Mouse (Mus musculus): ENCODE results near the gene Tet3. TPM values are rescaled to one million over a fixed set of nuclear protein-coding genes. Genes with fewer than 3 reads are reported as not detected.

Tet3 gene
- polyA plus RNA-seq, 1 experiment from 2014 or later, result 7.9 TPM

DNA sequence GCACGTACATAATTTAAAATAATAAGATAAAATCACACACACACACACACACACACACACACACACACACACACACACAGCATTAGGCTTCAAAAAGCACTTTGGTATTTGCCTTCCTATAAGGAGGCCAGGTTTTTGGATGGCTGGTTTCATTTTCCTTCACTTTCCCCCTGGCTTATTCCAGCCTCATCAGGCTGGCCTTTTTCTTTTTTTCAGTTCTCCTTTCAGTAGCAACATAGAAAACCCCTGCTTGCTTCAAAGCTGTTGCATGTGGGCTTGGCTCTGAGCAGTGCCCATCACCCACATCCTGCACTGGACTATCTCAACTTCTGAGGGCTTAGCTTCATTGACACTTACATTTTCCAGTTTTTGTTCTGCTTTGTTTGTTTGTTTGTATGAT, 137.0 kb downstream of the Tet3 start:
- no peak overlapping the region for H3K9ac ChIP-seq (replicated peaks)
- TF ChIP-seq CTCF (IDR thresholded peaks at IDR 0.05; ENCODE audit: low read depth), result no peak
- TF ChIP-seq EP300 (IDR thresholded peaks at IDR 0.05; ENCODE audit: low read depth), result no peak
- H3K36me3 ChIP-seq (replicated peaks; ENCODE audit: insufficient read depth, low read length), result no peaks in the 10 kb centered on the region
- no peaks in the 10 kb centered on the region for H3K9me3 ChIP-seq (ENCODE audit: low read length)
- H3K4me3 ChIP-seq (ENCODE audit: low read depth, low read length), result no peak overlapping the region
- 40% methylated on average over 1 of the region's 1 CpGs for WGBS (ENCODE audit: insufficient replicate concordance)
- H3K4me1 ChIP-seq (ENCODE audit: insufficient read depth), result peaks cover 14% of the 10 kb centered on the region
- H3K27me3 ChIP-seq (ENCODE audit: insufficient read depth, low read length), result no peaks in the 10 kb centered on the region
- no peak overlapping the region for H3K27ac ChIP-seq (ENCODE audit: low read depth)
- ATAC-seq (no peak), DNase-seq (no peak)
- H3K4me2 ChIP-seq (ENCODE audit: low read depth, low read length), result no peak overlapping the region

DNA sequence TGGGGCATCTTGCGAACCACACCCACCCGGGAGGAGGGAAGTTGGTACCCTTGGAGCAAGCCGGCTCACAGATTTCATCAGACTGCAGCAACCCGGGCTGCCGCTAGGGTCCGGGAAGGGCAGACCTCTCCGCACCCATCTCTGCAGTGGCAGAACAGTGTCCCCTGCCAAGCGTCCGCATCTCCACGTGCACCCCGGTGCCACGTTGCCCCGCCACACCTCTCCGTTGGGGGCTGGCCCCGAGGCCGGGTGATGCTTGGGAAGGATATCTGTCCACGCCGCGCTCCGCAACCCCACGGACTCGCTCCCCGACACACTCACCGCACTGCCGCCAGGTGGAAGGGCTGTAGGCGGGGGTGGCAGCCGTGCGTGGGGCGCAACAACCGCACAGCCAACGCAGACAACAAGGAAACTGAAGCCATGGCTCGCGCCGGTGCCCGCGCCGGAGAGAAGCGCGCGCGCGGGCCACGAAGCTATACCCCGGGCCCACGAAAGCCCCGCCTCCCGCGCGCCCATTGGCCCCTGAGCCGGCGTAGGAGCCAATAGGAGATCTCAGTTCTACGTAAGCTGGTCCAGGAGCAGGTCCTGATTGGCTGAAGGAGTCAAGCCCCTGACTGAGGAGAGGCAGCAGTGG, 141.7 kb downstream of the Tet3 start:
- 0% methylated on average over 52 of the region's 52 CpGs for WGBS (ENCODE audit: insufficient replicate concordance)
- no peaks in the 10 kb centered on the region for H3K9me3 ChIP-seq (ENCODE audit: low read length)
- peaks cover 11% of the 10 kb centered on the region for H3K36me3 ChIP-seq (replicated peaks; ENCODE audit: insufficient read depth, low read length)
- peak; percentile 92 for DNase-seq
- peak overlapping the region; percentile 75 for H3K9ac ChIP-seq (replicated peaks)
- H3K4me1 ChIP-seq (ENCODE audit: insufficient read depth), result peaks cover 19% of the 10 kb centered on the region
- peak overlapping the region; percentile 97 for H3K4me2 ChIP-seq (ENCODE audit: low read depth, low read length)
- TF ChIP-seq EP300 (IDR thresholded peaks at IDR 0.05; ENCODE audit: low read depth) (no peak), CTCF (IDR thresholded peaks at IDR 0.05; ENCODE audit: low read depth) (peak; percentile 88)
- peak overlapping the region; percentile 39; the same call in 1 of the 2 replicates for H3K27ac ChIP-seq (ENCODE audit: low read depth)
- peak overlapping the region; percentile 85 for H3K4me3 ChIP-seq (ENCODE audit: low read depth, low read length)
- no peaks in the 10 kb centered on the region for H3K27me3 ChIP-seq (ENCODE audit: insufficient read depth, low read length)
- ATAC-seq, result peak; percentile 96

DNA sequence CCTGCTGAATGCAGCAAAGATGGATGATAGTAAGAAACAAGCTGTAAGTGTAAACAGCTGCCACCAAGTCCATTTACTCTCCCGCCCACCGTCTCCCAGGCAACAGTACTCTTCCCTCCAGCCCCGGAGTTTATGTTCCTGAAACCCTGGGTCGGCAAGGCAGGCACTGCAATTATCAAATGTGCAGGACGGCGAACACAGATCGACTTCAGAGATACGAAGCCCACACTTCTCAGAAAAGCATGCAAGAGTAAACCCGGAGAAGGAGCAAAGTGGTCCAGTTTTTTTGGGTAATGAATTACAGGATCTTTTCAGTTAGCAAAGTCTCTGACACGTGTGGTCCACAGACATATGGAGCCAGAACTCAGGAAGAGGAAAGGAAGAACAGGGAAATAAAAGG, 142.9 kb downstream of the Tet3 start:
- H3K27ac ChIP-seq (ENCODE audit: low read depth), result no peak overlapping the region
- H3K36me3 ChIP-seq (replicated peaks; ENCODE audit: insufficient read depth, low read length), result peaks cover 22% of the 10 kb centered on the region
- TF ChIP-seq EP300 (IDR thresholded peaks at IDR 0.05; ENCODE audit: low read depth), result no peak
- no peak for TF ChIP-seq CTCF (IDR thresholded peaks at IDR 0.05; ENCODE audit: low read depth)
- peak overlapping the region; percentile 85 for H3K4me3 ChIP-seq (ENCODE audit: low read depth, low read length)
- no peaks in the 10 kb centered on the region for H3K27me3 ChIP-seq (ENCODE audit: insufficient read depth, low read length)
- no peak for ATAC-seq
- H3K4me2 ChIP-seq (ENCODE audit: low read depth, low read length), result peak overlapping the region; percentile 97
- H3K9me3 ChIP-seq (ENCODE audit: low read length), result no peaks in the 10 kb centered on the region
- H3K9ac ChIP-seq (replicated peaks), result peak overlapping the region; percentile 75
- 17% methylated on average over 10 of the region's 10 CpGs for WGBS (ENCODE audit: insufficient replicate concordance)
- DNase-seq, result peak; percentile 43
- H3K4me1 ChIP-seq (ENCODE audit: insufficient read depth), result peaks cover 23% of the 10 kb centered on the region

DNA sequence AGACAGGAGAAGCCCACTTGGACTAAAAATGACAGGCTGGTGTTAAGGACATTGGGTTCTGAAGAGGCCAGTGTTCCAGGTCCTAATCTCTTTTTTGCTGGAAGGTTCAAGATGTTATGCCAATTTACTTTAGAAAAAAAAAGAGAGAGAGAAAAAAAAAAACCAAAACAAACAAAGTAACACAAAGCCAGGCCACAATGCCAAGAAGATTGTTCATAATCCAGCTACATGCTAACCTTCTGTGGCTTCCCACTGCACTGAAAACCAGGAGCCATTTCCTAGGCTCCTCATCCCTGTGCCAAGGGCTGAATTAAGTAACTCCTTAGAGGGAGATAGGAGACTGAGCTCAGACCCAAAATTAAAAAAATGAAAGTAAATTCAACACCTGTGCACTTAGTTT, 143.6 kb downstream of the Tet3 start:
- TF ChIP-seq CTCF (IDR thresholded peaks at IDR 0.05; ENCODE audit: low read depth) (no peak), EP300 (IDR thresholded peaks at IDR 0.05; ENCODE audit: low read depth) (no peak)
- H3K9me3 ChIP-seq (ENCODE audit: low read length), result no peaks in the 10 kb centered on the region
- no peaks in the 10 kb centered on the region for H3K27me3 ChIP-seq (ENCODE audit: insufficient read depth, low read length)
- DNase-seq, result no peak
- peak overlapping the region; percentile 85 for H3K4me3 ChIP-seq (ENCODE audit: low read depth, low read length)
- peaks cover 23% of the 10 kb centered on the region for H3K4me1 ChIP-seq (ENCODE audit: insufficient read depth)
- no peak overlapping the region for H3K9ac ChIP-seq (replicated peaks)
- no peak for ATAC-seq
- H3K27ac ChIP-seq (ENCODE audit: low read depth), result no peak overlapping the region
- H3K4me2 ChIP-seq (ENCODE audit: low read depth, low read length), result peak overlapping the region; percentile 97
- peaks cover 30% of the 10 kb centered on the region for H3K36me3 ChIP-seq (replicated peaks; ENCODE audit: insufficient read depth, low read length)

DNA sequence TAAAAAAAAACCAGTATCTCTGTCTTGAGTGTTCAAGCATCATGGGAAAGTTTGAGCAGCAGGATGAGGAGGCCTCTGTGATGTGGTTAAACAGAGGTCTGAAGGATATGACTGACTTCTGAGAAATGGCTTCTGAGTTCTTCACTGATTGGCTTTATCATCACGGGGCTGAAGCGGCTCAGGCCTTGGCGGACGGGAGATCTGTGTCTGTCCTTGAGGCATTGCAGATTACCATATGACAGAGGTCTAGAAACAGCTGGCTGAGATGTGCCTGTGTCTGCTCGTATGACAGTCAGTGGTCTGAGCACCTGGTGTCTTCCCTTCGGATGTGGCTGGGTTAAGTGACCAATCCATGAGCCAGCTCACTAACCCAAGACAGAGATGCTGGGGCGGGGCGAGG, 146.4 kb downstream of the Tet3 start:
- H3K4me2 ChIP-seq (ENCODE audit: low read depth, low read length), result no peak overlapping the region
- H3K9ac ChIP-seq (replicated peaks), result no peak overlapping the region
- H3K27ac ChIP-seq (ENCODE audit: low read depth), result no peak overlapping the region
- no peak overlapping the region for H3K4me3 ChIP-seq (ENCODE audit: low read depth, low read length)
- 77% methylated on average over 8 of the region's 8 CpGs for WGBS (ENCODE audit: insufficient replicate concordance)
- TF ChIP-seq EP300 (IDR thresholded peaks at IDR 0.05; ENCODE audit: low read depth) (peak; percentile 84), CTCF (IDR thresholded peaks at IDR 0.05; ENCODE audit: low read depth) (no peak)
- H3K9me3 ChIP-seq (ENCODE audit: low read length), result no peaks in the 10 kb centered on the region
- no peaks in the 10 kb centered on the region for H3K27me3 ChIP-seq (ENCODE audit: insufficient read depth, low read length)
- peaks cover 45% of the 10 kb centered on the region for H3K36me3 ChIP-seq (replicated peaks; ENCODE audit: insufficient read depth, low read length)
- peak; percentile 36 for ATAC-seq
- no peak for DNase-seq
- H3K4me1 ChIP-seq (ENCODE audit: insufficient read depth), result peaks cover 23% of the 10 kb centered on the region

Small RNAs within 50 kb of the gene (microRNA-seq; reads per million reads assigned to microRNA genes)
- gene Mir6374, result not detected

Other genes with a start within 250 kb of the Tet3 start
- gene Slc4a5, start 239.3 kb downstream of the Tet3 start, polyA plus RNA-seq (2015; fragmentation: Nextera tagmentation; extraction: Ambion mirVana), result 0.04 and 0.05 TPM in 2 replicates
- gene Mthfd2, start 133.2 kb downstream of the Tet3 start, polyA plus RNA-seq (2015; fragmentation: Nextera tagmentation; extraction: Ambion mirVana), result 16.6 and 20.9 TPM in 2 replicates
- gene Mob1a, start 133.1 kb downstream of the Tet3 start, polyA plus RNA-seq (2015; fragmentation: Nextera tagmentation; extraction: Ambion mirVana), result 17.2 and 20.9 TPM in 2 replicates
- gene Bola3, start 109.9 kb downstream of the Tet3 start, polyA plus RNA-seq (2015; fragmentation: Nextera tagmentation; extraction: Ambion mirVana), result 277 and 286 TPM in 2 replicates
- 24.7 and 25.8 TPM in 2 replicates for gene Dguok, start 47.9 kb upstream of the Tet3 start, polyA plus RNA-seq (2015; fragmentation: Nextera tagmentation; extraction: Ambion mirVana)
- gene Actg2, start 77.2 kb upstream of the Tet3 start, polyA plus RNA-seq (2015; fragmentation: Nextera tagmentation; extraction: Ambion mirVana), result 2.1 and 2.6 TPM in 2 replicates
- gene Stambp, start 113.6 kb upstream of the Tet3 start, polyA plus RNA-seq (2015; fragmentation: Nextera tagmentation; extraction: Ambion mirVana), result 8.6 and 9.1 TPM in 2 replicates
- gene Clec4f, start 197.1 kb upstream of the Tet3 start, polyA plus RNA-seq (2015; fragmentation: Nextera tagmentation; extraction: Ambion mirVana), result 72.5 and 75.0 TPM in 2 replicates
- gene Cd207, start 218.8 kb upstream of the Tet3 start, polyA plus RNA-seq (2015; fragmentation: Nextera tagmentation; extraction: Ambion mirVana), result 1.3 and 1.6 TPM in 2 replicates

Measured in liver, postnatal 0 days (tissue).